Mouse (Mus musculus) testis, postnatal 14 days (tissue): Measurements from ENCODE around the gene Yars.

Experiments used
- DNase-seq: peaks from one replicate; pipeline ENCODE4 v3.0.0; 2021; ENCODE audit warnings: low spot score

The Yars gene

GRCm38 (mm10) chr4:129227985-129228381 lies 38.4 kb downstream of the Yars start:
- no peak for DNase-seq

GRCm38 (mm10) chr4:129230926-129231325 lies 41.4 kb downstream of the Yars start:
- no peak for DNase-seq

DNA sequence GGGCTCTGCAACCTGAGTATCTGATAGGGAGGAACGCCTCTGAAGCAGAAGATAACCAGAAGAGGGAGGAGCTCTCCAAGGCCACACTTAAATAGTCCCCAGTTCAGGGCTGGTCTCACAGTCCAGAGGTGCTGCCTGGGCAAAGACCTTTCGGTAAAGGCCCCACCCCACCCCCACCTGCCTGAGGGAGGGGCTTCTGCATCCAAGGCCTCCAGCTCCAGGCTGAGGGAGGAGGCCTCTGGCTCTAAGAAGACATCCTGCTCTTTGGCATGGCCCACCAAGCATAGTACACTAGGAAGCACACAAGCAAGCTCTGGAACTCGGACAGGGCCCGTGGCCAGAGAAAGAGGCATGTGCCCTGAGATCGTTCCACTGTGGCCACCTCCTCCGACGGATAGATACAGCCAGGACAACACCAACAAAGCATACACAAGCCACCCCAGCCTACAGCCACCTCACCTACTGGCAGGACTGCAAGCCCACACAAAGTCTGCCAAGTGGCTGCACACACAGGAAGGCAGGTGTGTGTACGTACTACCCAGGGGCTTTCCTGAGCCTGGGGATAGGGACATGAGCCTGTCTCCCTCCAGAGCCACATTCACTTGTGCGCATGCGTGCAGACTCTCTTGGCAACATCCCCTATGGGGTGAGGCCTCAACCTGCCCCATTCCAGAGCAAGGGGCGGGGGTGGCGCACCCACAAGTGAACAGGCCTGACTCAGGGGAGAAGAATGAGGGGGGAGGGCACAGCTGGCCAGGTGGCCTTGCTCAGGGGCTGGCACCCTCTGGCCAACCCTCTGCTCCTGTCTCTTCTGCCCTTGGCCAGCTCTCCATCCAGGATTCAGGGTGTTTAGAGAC lies 42.3 kb downstream of the Yars start:
- no peak for DNase-seq

GRCm38 (mm10) chr4:129232561-129233360 lies 43.2 kb downstream of the Yars start:
- no peak for DNase-seq

DNA sequence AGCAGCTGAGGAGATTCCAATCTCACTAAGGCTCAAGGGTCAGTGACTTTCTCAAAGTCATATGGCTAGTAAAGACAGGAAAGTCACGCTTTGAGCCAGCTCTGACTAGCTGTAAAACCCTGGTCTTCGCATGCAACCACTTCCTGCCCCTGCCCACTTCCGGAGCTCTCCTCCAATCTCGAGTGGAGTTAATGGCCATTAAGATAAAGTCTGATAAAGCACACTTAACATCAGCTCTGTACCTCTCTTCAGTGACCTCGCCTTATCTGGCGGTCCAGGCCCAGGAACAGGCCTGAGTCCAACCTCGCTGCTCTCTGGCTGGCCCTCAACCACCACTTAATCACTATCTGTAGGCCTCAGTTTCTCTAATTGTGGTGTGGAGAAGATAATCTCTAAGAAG lies 44.9 kb downstream of the Yars start:
- no peak for DNase-seq

DNA sequence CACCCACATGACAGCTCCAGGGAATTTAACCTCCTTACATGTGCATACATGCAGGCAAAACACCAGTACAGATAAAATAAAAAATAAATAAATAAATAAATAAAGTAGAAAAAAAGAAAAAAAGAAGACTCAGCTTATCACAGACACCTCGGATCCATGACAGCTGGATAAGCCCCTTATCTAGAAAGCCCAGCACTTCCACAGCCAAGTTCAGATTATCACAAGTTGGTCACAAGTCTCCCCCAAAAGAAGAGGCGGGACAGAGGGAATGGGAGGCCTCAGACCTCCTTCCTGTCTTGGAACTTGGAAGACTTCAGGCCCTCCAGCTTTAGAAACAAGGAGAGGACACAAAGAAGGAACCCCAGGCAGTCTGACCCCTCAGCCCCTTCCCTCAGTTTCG lies 45.6 kb downstream of the Yars start:
- DNase-seq, result no peak

DNA sequence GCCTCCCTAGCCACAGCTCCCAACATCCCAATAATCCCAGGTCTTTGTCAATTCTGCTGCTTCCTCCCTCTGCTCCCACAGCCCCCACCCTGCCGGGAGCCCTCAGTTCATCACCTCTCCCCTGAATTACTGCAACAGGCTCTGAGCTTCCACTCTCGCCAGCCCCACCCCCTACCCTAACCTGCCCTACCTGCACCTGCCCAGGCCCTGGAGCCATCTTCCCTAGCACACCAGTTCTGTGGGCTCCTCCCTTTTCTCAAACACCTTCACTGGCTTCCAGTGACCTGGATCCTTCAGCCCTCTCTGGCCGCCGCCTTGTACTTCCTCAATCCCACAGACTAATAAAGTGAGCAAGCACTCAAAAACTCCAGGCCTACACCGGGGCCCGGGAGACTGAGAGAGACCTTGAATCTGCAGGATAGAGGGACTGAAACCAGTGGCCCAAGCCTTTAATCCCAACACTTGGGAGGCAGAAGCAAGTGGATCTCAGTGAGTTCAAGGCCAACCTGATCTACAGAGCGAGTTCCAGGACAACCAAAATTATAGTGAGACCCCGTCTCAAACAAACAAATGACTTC lies 46.8 kb downstream of the Yars start:
- DNase-seq, result no peak

DNA sequence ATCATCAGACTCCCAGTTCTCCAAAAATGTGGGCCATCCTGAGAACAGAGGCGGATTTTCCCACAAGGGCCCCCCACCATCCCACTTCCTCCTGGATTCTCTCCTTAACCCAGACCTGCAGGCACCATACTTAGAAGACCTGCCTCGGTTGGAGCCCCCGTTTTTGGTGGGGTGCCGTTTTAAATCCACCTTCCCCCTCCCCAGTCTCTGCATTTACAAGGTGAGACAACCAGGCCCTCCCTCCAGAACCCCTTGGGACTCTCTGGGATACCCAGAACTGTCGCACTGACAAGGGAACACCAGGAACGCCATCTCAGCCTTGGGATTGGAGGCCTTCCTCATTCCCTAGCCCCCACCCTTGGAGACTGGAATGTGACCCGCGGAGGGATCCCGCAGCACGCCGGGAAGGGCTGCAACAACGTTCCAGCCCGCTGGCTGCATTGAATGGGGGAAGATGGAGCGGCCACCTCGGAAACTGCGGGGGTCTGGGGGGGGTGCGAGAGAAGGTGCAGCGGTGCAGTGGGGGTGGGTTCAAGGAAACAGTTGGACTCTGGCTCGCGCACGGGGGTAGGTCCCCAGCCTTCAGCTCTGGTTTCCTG lies 48.4 kb downstream of the Yars start:
- DNase-seq, result peak; percentile 45

DNA sequence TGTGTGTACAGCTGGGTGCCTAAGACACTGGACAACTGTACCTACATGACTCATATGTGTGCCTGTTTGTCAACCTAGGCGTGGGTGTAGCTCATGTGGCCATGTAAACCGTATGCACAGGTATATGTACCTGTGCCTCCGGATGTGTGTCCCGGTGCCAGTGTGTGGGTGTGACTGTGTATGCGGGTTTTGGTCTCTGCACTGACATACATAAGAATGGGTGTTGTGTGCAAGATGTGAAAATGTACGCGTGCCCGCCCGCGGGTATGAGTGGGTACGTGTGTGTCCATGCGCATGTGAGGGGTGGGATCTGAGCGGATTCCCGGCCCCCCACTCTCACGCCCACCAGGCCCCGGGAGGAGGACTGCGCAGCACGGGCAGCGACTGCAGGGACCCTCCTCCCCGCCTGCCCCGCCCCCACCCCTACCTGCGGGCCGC lies 49.0 kb downstream of the Yars start:
- DNase-seq, result no peak

GRCm38 (mm10) chr4:129239075-129239474 lies 49.5 kb downstream of the Yars start:
- DNase-seq, result peak; percentile 88

DNA sequence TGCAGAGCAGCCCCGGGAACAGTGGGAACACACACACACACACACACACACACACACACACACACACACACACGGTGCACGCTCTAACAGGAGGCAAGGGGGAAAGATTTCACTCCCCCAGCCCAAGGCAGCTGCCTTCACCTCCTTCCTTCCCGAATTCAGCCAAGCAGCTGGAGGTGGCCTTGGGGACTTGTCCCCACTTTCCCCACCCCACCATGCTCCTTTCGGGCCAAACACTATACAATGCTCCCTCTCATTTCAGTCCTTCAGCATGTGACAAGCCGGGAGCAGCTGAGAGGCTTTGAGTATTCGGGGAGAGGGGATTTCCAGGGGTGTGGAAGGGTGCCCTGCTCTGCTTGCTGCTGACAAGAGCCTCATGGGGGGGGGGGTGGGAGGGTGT lies 52.3 kb downstream of the Yars start:
- no peak for DNase-seq

GRCm38 (mm10) chr4:129242327-129242726 lies 52.8 kb downstream of the Yars start:
- no peak for DNase-seq

- no peak for DNase-seq
Observed at GRCm38 (mm10) chr4:129242761-129243160, 53.2 kb downstream of the Yars start.

- DNase-seq, result no peak
Observed at GRCm38 (mm10) chr4:129244802-129245201, 55.2 kb downstream of the Yars start.

- DNase-seq, result no peak
Observed at GRCm38 (mm10) chr4:129246360-129247301, 57.1 kb downstream of the Yars start.

GRCm38 (mm10) chr4:129247381-129248242 lies 58.1 kb downstream of the Yars start:
- DNase-seq, result peak; percentile 39

DNA sequence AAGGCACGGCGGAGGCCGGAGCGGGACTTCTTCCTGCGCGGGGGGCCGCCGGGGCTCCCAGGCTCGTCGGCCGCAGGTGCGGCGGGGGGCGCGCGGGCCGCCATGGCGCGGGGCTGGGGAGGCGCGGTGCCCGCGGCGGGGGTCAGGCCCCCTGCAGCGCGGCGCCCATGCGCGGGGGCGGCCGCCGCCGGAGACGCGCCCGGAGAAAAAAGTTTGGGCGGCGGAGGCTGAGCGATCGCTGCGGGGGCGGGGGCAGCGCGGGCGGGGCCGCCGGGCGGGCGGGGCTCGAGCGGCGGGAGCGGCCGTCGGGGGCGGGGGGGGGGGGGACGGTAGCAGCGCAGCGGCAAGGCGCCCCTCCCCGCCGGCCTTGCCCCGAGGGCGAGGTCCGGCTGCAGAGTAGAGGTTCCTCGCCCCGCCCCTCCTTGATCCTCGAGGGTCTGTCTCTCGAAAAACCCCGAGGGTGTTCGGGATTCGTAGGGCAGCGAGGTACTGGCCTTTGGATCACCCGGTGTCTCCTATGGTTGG lies 58.7 kb downstream of the Yars start:
- DNase-seq, result peak; percentile 45

DNA sequence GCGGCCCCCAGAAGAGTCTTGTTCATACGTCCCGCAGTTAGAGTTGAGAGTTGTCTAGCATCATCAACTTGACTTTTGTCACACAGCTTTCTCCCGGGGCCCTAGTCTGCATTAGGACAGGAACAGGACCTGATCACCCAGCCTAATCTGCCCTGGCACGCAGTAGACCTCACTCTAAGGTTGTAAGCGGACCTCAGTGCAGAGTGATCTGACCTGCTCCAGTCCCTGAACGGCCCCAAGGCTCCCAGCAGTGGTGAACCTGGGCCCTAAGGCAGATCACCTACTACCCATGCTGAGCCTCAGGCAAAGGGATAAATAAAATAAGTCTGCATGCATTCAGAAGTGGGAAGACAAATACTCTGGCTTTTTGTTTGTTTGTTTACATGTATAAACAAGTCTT lies 59.7 kb downstream of the Yars start:
- no peak for DNase-seq

GRCm38 (mm10) chr4:129250759-129251481 lies 61.4 kb downstream of the Yars start:
- no peak for DNase-seq
